Mouse (Mus musculus) forebrain, postnatal 0 days (tissue): Measurements from ENCODE around the gene Ugt1a9. TPM values are rescaled to one million over a fixed set of nuclear protein-coding genes. Genes with fewer than 3 reads are reported as not detected.
"Not testable (repeated sequence)": the region's sequence is repeated elsewhere in the genome, so short reads cannot be mapped to it uniquely, and the experiment has no call there.

ENCODE experiments used
- ATAC-seq: fragments of 200-750 bp; cut with Nextera tagmentation; 2 replicates; pipeline ENCODE4 v1.8.0; 2017; ENCODE audit warnings: mild to moderate bottlenecking, moderate library complexity
- DNase-seq: peaks from one replicate; pipeline ENCODE4 v3.0.0-alpha.2; 2015
- H3K27ac ChIP-seq: fragments of 300-500 bp; sonication (generic); 2 replicates; pipeline ENCODE4 v1.5.1; 2014; ENCODE audit warnings: low read depth, mild to moderate bottlenecking, antibody characterized with exemption, low read length, moderate library complexity, mixed read lengths
- H3K27me3 ChIP-seq: fragments of 300-500 bp; sonication (generic); 2 replicates; pipeline ENCODE4 v1.6.1; 2014; ENCODE audit warnings: mild to moderate bottlenecking, low read length, mixed read lengths; ENCODE audit not compliant: insufficient read depth
- H3K36me3 ChIP-seq: fragments of 300-500 bp; sonication (generic); 2 replicates; pipeline ENCODE4 v1.6.1; 2014; ENCODE audit warnings: mild to moderate bottlenecking, moderate library complexity; ENCODE audit not compliant: insufficient read depth
- H3K4me1 ChIP-seq: fragments of 300-500 bp; sonication (generic); 2 replicates; pipeline ENCODE4 v1.6.1; 2014; ENCODE audit warnings: antibody characterized with exemption; ENCODE audit not compliant: insufficient read depth
- H3K4me2 ChIP-seq: fragments of 300-500 bp; sonication (generic); 2 replicates; pipeline ENCODE4 v1.6.1; 2014; ENCODE audit warnings: low read depth, mild to moderate bottlenecking, moderate library complexity
- H3K4me3 ChIP-seq: fragments of 300-500 bp; sonication (generic); 2 replicates; pipeline ENCODE4 v1.5.1; 2014; ENCODE audit warnings: low read depth, low read length, mixed read lengths
- H3K9ac ChIP-seq: fragments of 300-500 bp; sonication (generic); 2 replicates; pipeline ENCODE4 v1.6.1; 2014; ENCODE audit warnings: mild to moderate bottlenecking
- H3K9me3 ChIP-seq: fragments of 300-500 bp; sonication (generic); 2 replicates; pipeline ENCODE4 v1.6.1; 2016; ENCODE audit warnings: low read length
- CTCF ChIP-seq: sonication (generic); IDR thresholded peaks from 2 replicates; pipeline ENCODE4 v1.5.1; 2016; ENCODE audit warnings: antibody characterized with exemption, control low read depth, low read depth
- WGBS: fragments of 180-500 bp; shearing (Covaris S2); extraction: QIAGEN DNeasy Blood & Tissue Kit; methylation state at CpG from one replicate; pipeline ENCODE4 v1.1.7; 2014; 5-methylcytosine and 5-hydroxymethylcytosine counted together
- polyA plus RNA-seq: library from polyadenylated mRNA; unstranded; fragments of >200 nt; fragmentation: Nextera tagmentation; extraction: Ambion mirVana; gene quantifications from 2 replicates; pipeline ENCODE4 v1.2.1, GENCODE M21; 2015
- total RNA-seq: library from RNA; depleted of rRNA; stranded (reverse); fragments of >200 nt; gene quantifications from 2 replicates; pipeline ENCODE4 v1.2.3, GENCODE M21; 2014

Ugt1a9 gene
- total and polyA plus RNA-seq, 2 experiments from 2014 or later: not detected

DNA sequence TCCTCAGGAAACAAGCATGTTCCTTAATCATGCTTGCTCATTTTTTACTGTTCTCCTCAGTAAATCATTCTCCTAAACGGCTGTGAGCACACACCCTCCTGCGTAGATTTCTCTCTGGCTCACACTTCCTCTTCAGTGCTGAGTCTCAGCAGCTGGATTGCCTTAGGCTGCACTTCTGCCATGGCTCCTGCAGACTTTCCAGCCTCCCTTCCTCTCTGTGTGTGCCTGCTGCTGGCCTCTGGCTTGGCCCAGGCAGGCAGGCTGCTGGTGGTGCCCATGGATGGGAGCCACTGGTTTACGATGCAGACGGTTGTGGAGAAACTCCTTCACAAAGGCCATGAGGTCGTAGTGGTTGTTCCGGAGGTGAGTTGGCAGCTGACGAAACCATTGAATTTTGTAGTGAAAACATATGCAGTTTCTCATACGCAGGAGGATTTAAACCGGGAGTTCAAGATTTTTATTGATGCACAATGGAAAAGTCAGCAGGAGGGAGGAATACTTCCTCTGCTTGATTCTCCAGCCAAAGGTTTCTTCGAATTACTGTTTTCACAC is 24.4 kb downstream of the Ugt1a9 start, which contains the start of gene Ugt1a7c:
TSS of gene Ugt1a7c (plus strand) at position 122 of the 552 bp plus-strand sequence.
- H3K4me3 ChIP-seq: no peak within 1 kb of the TSS
- no peak within 1 kb of the TSS for H3K4me2 ChIP-seq
- no peak within 1 kb of the TSS for H3K9ac ChIP-seq
- no peaks in the 10 kb centered on the region for H3K27me3 ChIP-seq
- 60% methylated on average over 10 of the region's 10 CpGs for WGBS
- TF ChIP-seq CTCF: no peak
- no peak for DNase-seq
- no peak within 1 kb of the TSS for H3K27ac ChIP-seq
- no peak for ATAC-seq
- no peaks in the 10 kb centered on the region for H3K36me3 ChIP-seq
- no peaks in the 10 kb centered on the region for H3K4me1 ChIP-seq
- no peaks in the 10 kb centered on the region for H3K9me3 ChIP-seq

DNA sequence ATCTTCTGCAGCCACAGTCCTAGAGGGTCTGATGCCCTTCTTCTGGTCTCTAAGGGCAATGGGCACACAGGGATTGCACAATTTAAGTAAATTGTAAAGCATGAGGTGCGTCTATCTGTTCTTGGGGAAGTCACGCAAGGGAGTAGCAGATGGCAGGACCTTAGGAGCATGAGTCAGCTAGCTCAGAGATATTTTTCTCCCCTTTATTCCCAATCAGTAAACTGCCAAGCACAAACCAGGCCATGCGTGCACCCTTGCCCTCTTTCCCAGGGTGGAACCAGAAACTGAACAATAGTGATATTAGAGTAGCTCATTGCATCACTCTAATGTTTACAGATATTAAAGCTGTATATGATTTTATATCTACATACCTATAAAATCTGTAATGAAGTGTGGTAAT is 27.9 kb downstream of the Ugt1a9 start:
- DNase-seq, H3K4me1 ChIP-seq, H3K36me3 ChIP-seq, H3K27ac ChIP-seq, H3K4me2 ChIP-seq, H3K4me3 ChIP-seq, H3K9me3 ChIP-seq, H3K9ac ChIP-seq, ATAC-seq, H3K27me3 ChIP-seq: not testable (repeated sequence)
- WGBS: 94% methylated on average over 3 of the region's 3 CpGs

DNA sequence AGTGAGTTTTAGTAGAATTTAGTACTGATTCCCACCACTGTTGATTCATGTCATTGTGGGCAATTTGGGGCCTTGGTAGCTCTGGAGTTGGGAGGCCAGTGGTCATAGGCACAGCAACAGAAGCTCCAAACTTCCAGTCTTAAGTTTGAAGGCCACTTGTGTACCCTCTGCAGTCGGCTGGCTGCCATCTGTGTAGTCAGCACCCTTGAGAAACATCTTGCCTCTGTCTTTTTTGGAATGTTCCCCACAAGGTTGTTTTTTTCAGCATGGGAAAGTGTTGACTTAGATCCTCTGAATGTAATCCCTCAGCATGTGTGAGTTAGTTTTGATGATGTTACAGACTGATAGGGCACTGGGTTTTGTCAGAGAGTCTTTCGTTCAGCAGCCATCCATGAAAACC is 29.1 kb downstream of the Ugt1a9 start:
- not testable (repeated sequence) for H3K36me3 ChIP-seq, H3K9ac ChIP-seq, H3K4me2 ChIP-seq, ATAC-seq, DNase-seq, H3K27me3 ChIP-seq, H3K27ac ChIP-seq, H3K4me1 ChIP-seq, H3K9me3 ChIP-seq, H3K4me3 ChIP-seq
- 79% methylated on average over 2 of the region's 2 CpGs for WGBS

GRCm38 (mm10) chr1:88103019-88103418 is 32.4 kb downstream of the Ugt1a9 start, which contains the start of gene Ugt1a6b:
Ugt1a6b (plus strand) TSS chr1:88103252.
- not testable (repeated sequence) for H3K9me3 ChIP-seq, H3K27me3 ChIP-seq, H3K36me3 ChIP-seq, ATAC-seq, H3K9ac ChIP-seq, H3K4me2 ChIP-seq, H3K27ac ChIP-seq, H3K4me3 ChIP-seq, DNase-seq, H3K4me1 ChIP-seq
- 77% methylated on average over 2 of the region's 3 CpGs for WGBS

DNA sequence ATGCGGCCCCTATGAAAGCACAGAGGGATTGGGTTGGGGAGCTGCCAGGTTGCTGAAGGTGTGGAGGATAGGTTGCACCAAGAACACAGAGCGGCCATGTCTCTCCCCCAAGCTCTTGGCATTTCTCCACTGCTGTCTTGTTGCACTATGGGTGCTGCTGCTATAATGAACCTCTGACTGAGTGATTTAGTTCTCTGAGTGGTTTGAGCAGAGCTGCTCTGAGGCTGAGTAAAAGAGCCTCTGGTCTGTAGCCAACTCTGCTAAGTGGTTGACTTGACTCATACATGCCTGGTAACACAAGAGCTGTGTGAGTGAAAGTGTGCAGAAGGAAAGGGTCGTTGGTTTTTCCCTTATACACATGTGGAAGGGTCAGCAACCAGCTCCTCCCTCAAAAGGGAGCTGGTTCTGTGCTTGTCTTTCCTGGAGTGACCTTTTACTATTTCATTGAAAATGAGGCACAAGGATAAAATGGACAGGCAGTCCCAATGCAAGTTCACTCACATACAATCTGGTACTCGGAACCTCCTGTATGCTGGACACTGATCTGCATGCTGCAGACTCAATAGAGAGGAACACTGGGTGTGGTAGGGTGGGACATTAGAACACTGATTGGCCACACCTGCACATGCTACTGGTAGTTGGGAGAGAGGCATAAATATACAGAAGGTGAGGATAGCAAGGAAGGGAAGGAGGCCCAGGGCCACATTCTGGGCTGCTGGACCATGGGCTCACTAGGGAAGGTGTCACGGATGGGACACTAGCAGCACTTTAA is 33.3 kb downstream of the Ugt1a9 start:
- not testable (repeated sequence) for H3K27me3 ChIP-seq, H3K4me2 ChIP-seq, H3K27ac ChIP-seq, H3K36me3 ChIP-seq, DNase-seq, H3K4me1 ChIP-seq, H3K9me3 ChIP-seq, H3K4me3 ChIP-seq, H3K9ac ChIP-seq, ATAC-seq
- 66% methylated on average over 5 of the region's 5 CpGs for WGBS

DNA sequence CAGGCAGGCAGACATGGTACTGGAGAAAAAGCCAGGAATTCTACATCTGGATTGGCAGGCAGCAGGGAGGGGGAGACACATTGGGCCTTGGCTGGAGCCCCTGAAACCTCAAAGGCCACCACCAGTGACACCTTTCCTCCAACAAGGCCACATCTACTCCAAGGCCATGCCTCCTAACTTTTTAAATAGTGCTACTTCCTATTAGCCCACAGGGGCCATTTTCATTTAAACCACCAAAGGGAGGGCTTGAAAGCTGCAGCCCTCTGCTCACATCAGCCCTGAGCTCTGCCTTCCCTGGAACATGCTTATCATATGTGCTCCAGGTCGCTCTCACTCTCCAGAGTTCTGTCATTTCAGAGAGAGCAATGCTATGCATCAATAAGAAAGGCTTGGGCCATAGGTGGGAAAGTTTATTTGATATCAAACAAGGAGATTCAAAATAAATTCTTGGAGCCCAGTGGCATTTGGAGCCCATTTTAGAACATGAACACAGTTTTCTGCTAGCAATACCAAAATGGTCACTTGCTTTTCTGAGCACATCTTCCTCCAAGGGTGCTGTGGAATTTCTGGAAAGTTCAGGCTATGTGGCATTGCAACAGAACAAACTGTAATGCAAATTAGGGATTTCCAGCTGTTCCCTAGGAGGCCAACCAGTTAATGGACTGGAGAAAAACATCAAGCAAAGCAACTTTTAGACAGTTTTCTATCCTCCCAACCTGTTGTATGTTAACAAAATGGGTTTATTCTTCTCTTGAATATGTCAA is 34.2 kb downstream of the Ugt1a9 start:
- no peaks in the 10 kb centered on the region for H3K4me1 ChIP-seq
- DNase-seq (no peak), ATAC-seq (no peak)

DNA sequence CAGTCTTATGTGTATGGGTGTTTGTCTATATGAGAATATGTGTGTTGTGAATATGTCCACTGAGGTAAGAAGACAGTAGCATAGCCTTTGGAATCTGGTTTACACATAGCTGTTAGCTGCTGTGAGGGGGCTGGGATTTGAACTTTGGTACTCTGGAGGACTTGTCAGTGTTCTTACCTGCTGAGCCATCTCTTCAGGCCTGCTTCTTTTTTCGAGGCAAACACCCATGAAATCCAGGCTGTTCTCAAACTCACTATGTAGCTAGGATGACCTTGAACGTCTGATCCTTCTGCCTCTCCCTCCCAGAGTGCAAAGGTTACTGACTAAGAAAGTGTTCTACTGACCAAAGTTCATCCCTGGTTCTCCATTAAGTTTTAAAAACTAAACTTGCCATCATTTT is 35.1 kb downstream of the Ugt1a9 start:
- Histone ChIP-seq H3K4me1 (no peaks in the 10 kb centered on the region), H3K27ac (no peak overlapping the region), H3K4me2 (no peak overlapping the region), H3K9me3 (no peaks in the 10 kb centered on the region), H3K4me3 (no peak overlapping the region), H3K27me3 (no peaks in the 10 kb centered on the region), H3K36me3 (no peaks in the 10 kb centered on the region), H3K9ac (no peak overlapping the region)
- ATAC-seq: no peak
- WGBS: 65% methylated on average over 2 of the region's 2 CpGs
- no peak for DNase-seq
- TF ChIP-seq CTCF: no peak

More for the DNA sequence above, 34.2 kb downstream of the Ugt1a9 start:
- no peaks in the 10 kb centered on the region for H3K27me3 ChIP-seq
- 82% methylated on average over 1 of the region's 1 CpGs for WGBS
- H3K27ac ChIP-seq: no peak overlapping the region
- no peaks in the 10 kb centered on the region for H3K36me3 ChIP-seq
- H3K9me3 ChIP-seq: no peaks in the 10 kb centered on the region
- H3K9ac ChIP-seq: no peak overlapping the region
- H3K4me2 ChIP-seq: no peak overlapping the region
- H3K4me3 ChIP-seq: no peak overlapping the region
- TF ChIP-seq CTCF: no peak

GRCm38 (mm10) chr1:88109027-88109557 is 38.5 kb downstream of the Ugt1a9 start:
- not testable (repeated sequence) for H3K4me2 ChIP-seq, H3K9me3 ChIP-seq, ATAC-seq, H3K36me3 ChIP-seq, H3K9ac ChIP-seq, H3K27me3 ChIP-seq, H3K4me3 ChIP-seq, H3K27ac ChIP-seq, H3K4me1 ChIP-seq, DNase-seq
- WGBS: 79% methylated on average over 2 of the region's 2 CpGs

- H3K4me2 ChIP-seq, H3K4me3 ChIP-seq, ATAC-seq, H3K4me1 ChIP-seq, H3K9ac ChIP-seq, H3K27me3 ChIP-seq, H3K9me3 ChIP-seq, H3K36me3 ChIP-seq, DNase-seq, H3K27ac ChIP-seq: not testable (repeated sequence)
- 88% methylated on average over 2 of the region's 2 CpGs for WGBS
Observed at GRCm38 (mm10) chr1:88109604-88110003, 39.0 kb downstream of the Ugt1a9 start.

DNA sequence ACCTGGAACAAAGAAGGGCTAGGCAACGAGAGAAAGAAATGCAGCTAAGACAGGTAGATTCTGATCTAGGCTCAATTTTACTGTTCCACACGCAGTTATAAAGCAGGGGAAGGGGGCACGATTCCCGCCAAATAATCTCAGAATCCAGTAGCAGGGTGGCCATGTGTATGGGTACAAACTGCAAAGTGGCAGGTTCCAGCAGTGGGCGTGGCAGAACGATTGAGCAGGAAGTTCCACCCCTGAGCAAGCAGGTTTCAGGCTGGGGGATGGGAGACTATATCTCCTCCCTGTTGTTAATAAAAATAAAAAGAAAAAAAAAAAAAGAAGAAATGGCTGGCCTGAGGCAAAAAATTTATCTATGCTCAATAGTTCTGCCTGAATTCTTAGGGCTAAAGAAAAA is 42.2 kb downstream of the Ugt1a9 start:
- not testable (repeated sequence) for H3K4me1 ChIP-seq, H3K9ac ChIP-seq, H3K4me2 ChIP-seq, ATAC-seq, H3K9me3 ChIP-seq, H3K27ac ChIP-seq, H3K36me3 ChIP-seq, H3K27me3 ChIP-seq, H3K4me3 ChIP-seq, DNase-seq
- 97% methylated on average over 6 of the region's 6 CpGs for WGBS
